Mouse (Mus musculus) liver, embryonic 13.5 days (tissue): ENCODE data around the gene Gm10073. TPM values are rescaled to one million over a fixed set of nuclear protein-coding genes. Genes with fewer than 3 reads are reported as not detected.
"Not testable (repeated sequence)": the region's sequence is repeated elsewhere in the genome, so short reads cannot be mapped to it uniquely, and the experiment has no call there.

Experiments
- ATAC-seq: fragments of 200-750 bp; cut with Nextera tagmentation; 2 replicates; pipeline ENCODE4 v1.8.0; 2017; ENCODE audit warnings: low read depth, mild to moderate bottlenecking, moderate number of reproducible peaks, moderate library complexity
- DNase-seq: peaks from one replicate; pipeline ENCODE4 v3.0.0; 2022
- H3K27ac ChIP-seq: fragments of 300-500 bp; sonication (generic); 2 replicates; pipeline ENCODE4 v1.5.1; 2015; ENCODE audit warnings: moderate library complexity, mild to moderate bottlenecking, inconsistent platforms
- H3K27me3 ChIP-seq: fragments of 300-500 bp; sonication (generic); 2 replicates; pipeline ENCODE4 v1.6.1; 2015; ENCODE audit warnings: mild to moderate bottlenecking, inconsistent platforms
- H3K36me3 ChIP-seq: fragments of 300-500 bp; sonication (generic); 2 replicates; pipeline ENCODE4 v1.6.1; 2015; ENCODE audit warnings: mild to moderate bottlenecking, inconsistent platforms
- H3K4me1 ChIP-seq: fragments of 300-500 bp; sonication (generic); replicated peaks from 2 replicates; pipeline ENCODE4 v1.6.1; 2015; ENCODE audit warnings: inconsistent platforms
- H3K4me2 ChIP-seq: fragments of 300-500 bp; sonication (generic); 2 replicates; pipeline ENCODE4 v1.6.1; 2015; ENCODE audit warnings: inconsistent platforms, mild to moderate bottlenecking, moderate library complexity
- H3K4me3 ChIP-seq: fragments of 300-500 bp; sonication (generic); replicated peaks from 2 replicates; pipeline ENCODE4 v1.5.1; 2015; ENCODE audit warnings: mild to moderate bottlenecking, inconsistent platforms
- H3K9ac ChIP-seq: fragments of 300-500 bp; sonication (generic); 2 replicates; pipeline ENCODE4 v1.6.1; 2015; ENCODE audit warnings: mild to moderate bottlenecking, inconsistent platforms
- H3K9me3 ChIP-seq: fragments of 300-500 bp; sonication (generic); replicated peaks from 2 replicates; pipeline ENCODE4 v1.6.1; 2016; ENCODE audit warnings: inconsistent platforms
- WGBS: fragments of 180-500 bp; shearing (Covaris S2); methylation state at CpG from one replicate; pipeline ENCODE4 v1.1.7; 2015; ENCODE audit not compliant: insufficient replicate concordance; 5-methylcytosine and 5-hydroxymethylcytosine counted together
- polyA plus RNA-seq: library from polyadenylated mRNA; unstranded; fragments of >200 nt; fragmentation: Nextera tagmentation; extraction: Ambion mirVana; gene quantifications from 2 replicates; pipeline ENCODE4 v1.2.1, GENCODE M21; 2015

Gene Gm10073
- polyA plus RNA-seq, 1 experiment from 2014 or later: 12.0 TPM

- H3K36me3 ChIP-seq: no peaks in the 10 kb centered on the region
- H3K9ac ChIP-seq: no peak overlapping the region; the same call in 1 of the 2 replicates
- peaks cover 15% of the 10 kb centered on the region for H3K27me3 ChIP-seq
- ATAC-seq: no peak
- H3K9me3 ChIP-seq: no peaks in the 10 kb centered on the region
- H3K4me3 ChIP-seq: no peak overlapping the region
- WGBS: 46% methylated on average over 9 of the region's 9 CpGs
- peaks cover 21% of the 10 kb centered on the region for H3K4me1 ChIP-seq
- no peak for DNase-seq
- no peak overlapping the region for H3K4me2 ChIP-seq
- H3K27ac ChIP-seq: peak overlapping the region; percentile 35
Measured at GRCm38 (mm10) chr8:106610958-106611640, 37.8 kb upstream of the Gm10073 start.

- Histone ChIP-seq H3K27me3 (peaks cover 31% of the 10 kb centered on the region), H3K4me3 (no peak overlapping the region), H3K27ac (no peak overlapping the region), H3K36me3 (no peaks in the 10 kb centered on the region), H3K4me1 (peaks cover 17% of the 10 kb centered on the region), H3K9me3 (no peaks in the 10 kb centered on the region), H3K9ac (no peak overlapping the region), H3K4me2 (no peak overlapping the region)
- 48% methylated on average over 7 of the region's 7 CpGs for WGBS
- ATAC-seq: no peak
- DNase-seq: no peak
Measured at GRCm38 (mm10) chr8:106609076-106609903, 36.0 kb upstream of the Gm10073 start.

- no peaks in the 10 kb centered on the region for H3K9me3 ChIP-seq
- H3K27ac ChIP-seq: no peak overlapping the region
- 36% methylated on average over 3 of the region's 3 CpGs for WGBS
- peaks cover 40% of the 10 kb centered on the region for H3K27me3 ChIP-seq
- H3K4me3 ChIP-seq: no peak overlapping the region
- no peak overlapping the region for H3K4me2 ChIP-seq
- no peak overlapping the region for H3K9ac ChIP-seq
- no peak for DNase-seq
- ATAC-seq: no peak
- no peaks in the 10 kb centered on the region for H3K36me3 ChIP-seq
- peaks cover 17% of the 10 kb centered on the region for H3K4me1 ChIP-seq
Measured at GRCm38 (mm10) chr8:106608425-106608824, 35.2 kb upstream of the Gm10073 start.

- H3K4me3 ChIP-seq, H3K9me3 ChIP-seq, H3K9ac ChIP-seq, DNase-seq, H3K27ac ChIP-seq, H3K36me3 ChIP-seq, H3K4me2 ChIP-seq, ATAC-seq: not testable (repeated sequence)
- Histone ChIP-seq H3K4me1 (peaks cover 20% of the 10 kb centered on the region), H3K27me3 (peaks cover 46% of the 10 kb centered on the region)
- WGBS: 63% methylated on average over 4 of the region's 4 CpGs
Measured at GRCm38 (mm10) chr8:106607783-106608182, 34.5 kb upstream of the Gm10073 start.

GRCm38 (mm10) chr8:106606601-106607145 is 33.4 kb upstream of the Gm10073 start:
- H3K27ac ChIP-seq: no peak overlapping the region
- H3K4me1 ChIP-seq: peaks cover 12% of the 10 kb centered on the region
- no peak overlapping the region for H3K9ac ChIP-seq
- DNase-seq (no peak), ATAC-seq (no peak)
- H3K27me3 ChIP-seq: peaks cover 57% of the 10 kb centered on the region
- H3K4me2 ChIP-seq: peak overlapping the region; percentile 10; the same call in 1 of the 2 replicates
- no peaks in the 10 kb centered on the region for H3K9me3 ChIP-seq
- WGBS: 13% methylated on average over 15 of the region's 15 CpGs
- no peaks in the 10 kb centered on the region for H3K36me3 ChIP-seq
- no peak overlapping the region for H3K4me3 ChIP-seq

GRCm38 (mm10) chr8:106606121-106606520 is 32.9 kb upstream of the Gm10073 start:
- Histone ChIP-seq H3K9me3 (no peaks in the 10 kb centered on the region), H3K4me1 (peaks cover 9% of the 10 kb centered on the region; the same call in 1 of the 2 replicates), H3K4me3 (no peak overlapping the region), H3K27me3 (peaks cover 63% of the 10 kb centered on the region), H3K36me3 (no peaks in the 10 kb centered on the region), H3K27ac (no peak overlapping the region), H3K9ac (no peak overlapping the region), H3K4me2 (peak overlapping the region; percentile 2; the same call in 1 of the 2 replicates)
- ATAC-seq (no peak), DNase-seq (no peak)
- whole genome bisulfite sequencing: 17% methylated on average over 4 of the region's 4 CpGs

GRCm38 (mm10) chr8:106605657-106606056 is 32.4 kb upstream of the Gm10073 start:
- H3K9me3 ChIP-seq: no peaks in the 10 kb centered on the region
- no peak overlapping the region for H3K4me3 ChIP-seq
- peaks cover 9% of the 10 kb centered on the region; the same call in 1 of the 2 replicates for H3K4me1 ChIP-seq
- peaks cover 67% of the 10 kb centered on the region for H3K27me3 ChIP-seq
- H3K36me3 ChIP-seq: no peaks in the 10 kb centered on the region
- ATAC-seq: no peak
- DNase-seq: no peak
- 42% methylated on average over 7 of the region's 7 CpGs for WGBS
- H3K4me2 ChIP-seq: peak overlapping the region; percentile 2; the same call in 1 of the 2 replicates
- H3K27ac ChIP-seq: no peak overlapping the region; the same call in 1 of the 2 replicates
- no peak overlapping the region for H3K9ac ChIP-seq

- H3K27ac ChIP-seq: no peak overlapping the region
Measured at GRCm38 (mm10) chr8:106603933-106604332, 30.7 kb upstream of the Gm10073 start.

GRCm38 (mm10) chr8:106603131-106603819 is 30.0 kb upstream of the Gm10073 start, which contains the start of gene Cdh1:
Gene Cdh1, plus strand, starts transcription at chr8:106603351.
- H3K27me3 ChIP-seq: peaks cover 71% of the 10 kb centered on the region
- DNase-seq (no peak), ATAC-seq (no peak)
- no peak within 1 kb of the TSS for H3K27ac ChIP-seq
- peak within 1 kb of the TSS; percentile 63 for H3K9ac ChIP-seq
- peak within 1 kb of the TSS; percentile 56 for H3K4me3 ChIP-seq
- 0 out of 2 replicates have a peak, but pooled peaks cover 6% of the 10 kb centered on the region for H3K4me1 ChIP-seq
- no peaks in the 10 kb centered on the region for H3K9me3 ChIP-seq
- H3K4me2 ChIP-seq: peak within 1 kb of the TSS; percentile 56
- H3K36me3 ChIP-seq: no peaks in the 10 kb centered on the region
- 2% methylated on average over 53 of the region's 53 CpGs for WGBS

More at GRCm38 (mm10) chr8:106603933-106604332, 30.7 kb upstream of the Gm10073 start:
- DNase-seq (no peak), ATAC-seq (no peak)
- H3K9ac ChIP-seq: peak overlapping the region; percentile 63; the same call in 1 of the 2 replicates
- H3K4me1 ChIP-seq: 0 out of 2 replicates have a peak, but pooled peaks cover 9% of the 10 kb centered on the region
- peaks cover 71% of the 10 kb centered on the region for H3K27me3 ChIP-seq
- H3K36me3 ChIP-seq: no peaks in the 10 kb centered on the region
- peak overlapping the region; percentile 56 for H3K4me3 ChIP-seq
- 2% methylated on average over 19 of the region's 19 CpGs for WGBS
- no peaks in the 10 kb centered on the region for H3K9me3 ChIP-seq
- peak overlapping the region; percentile 56 for H3K4me2 ChIP-seq

GRCm38 (mm10) chr8:106599265-106599979 is 26.2 kb upstream of the Gm10073 start:
- peaks cover 41% of the 10 kb centered on the region for H3K27me3 ChIP-seq
- H3K27ac ChIP-seq: peak overlapping the region; percentile 39; the same call in 1 of the 2 replicates
- no peak overlapping the region for H3K4me3 ChIP-seq
- H3K4me2 ChIP-seq: no peak overlapping the region
- H3K4me1 ChIP-seq: 0 out of 2 replicates have a peak, but pooled peaks cover 5% of the 10 kb centered on the region
- DNase-seq (no peak), ATAC-seq (peak; percentile 41; the same call in 1 of the 2 replicates)
- H3K9me3 ChIP-seq: no peaks in the 10 kb centered on the region
- no peak overlapping the region for H3K9ac ChIP-seq
- no peaks in the 10 kb centered on the region for H3K36me3 ChIP-seq
- 35% methylated on average over 7 of the region's 7 CpGs for WGBS
